Mouse (Mus musculus): Measurements from ENCODE around the gene Pygm.

Gene Pygm

DNA sequence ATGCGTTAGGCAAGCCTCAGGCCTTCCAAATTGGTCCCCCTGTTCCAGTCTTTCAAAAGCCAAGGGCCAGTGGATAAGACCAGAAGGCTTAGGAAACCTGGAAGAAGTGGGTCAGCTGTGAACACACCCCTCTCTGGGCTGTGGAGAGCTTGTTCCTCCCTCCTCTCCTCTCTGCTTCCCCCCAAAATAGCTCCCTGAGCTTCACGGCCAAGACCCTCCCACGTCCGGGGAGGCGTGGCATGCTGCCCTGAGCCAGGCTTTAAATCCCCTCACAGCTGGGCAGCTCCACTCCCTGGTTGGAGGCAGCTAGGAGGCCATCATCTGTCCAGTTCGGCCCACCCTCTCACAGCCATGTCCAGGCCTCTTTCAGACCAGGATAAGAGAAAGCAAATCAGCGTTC is at the start of gene Pygm:
Gene Pygm (plus strand): TSS at position 272 of the 400 bp plus-strand sequence.
- no peak for DNase-seq (ENCODE audit: low read depth, low spot score)

DNA sequence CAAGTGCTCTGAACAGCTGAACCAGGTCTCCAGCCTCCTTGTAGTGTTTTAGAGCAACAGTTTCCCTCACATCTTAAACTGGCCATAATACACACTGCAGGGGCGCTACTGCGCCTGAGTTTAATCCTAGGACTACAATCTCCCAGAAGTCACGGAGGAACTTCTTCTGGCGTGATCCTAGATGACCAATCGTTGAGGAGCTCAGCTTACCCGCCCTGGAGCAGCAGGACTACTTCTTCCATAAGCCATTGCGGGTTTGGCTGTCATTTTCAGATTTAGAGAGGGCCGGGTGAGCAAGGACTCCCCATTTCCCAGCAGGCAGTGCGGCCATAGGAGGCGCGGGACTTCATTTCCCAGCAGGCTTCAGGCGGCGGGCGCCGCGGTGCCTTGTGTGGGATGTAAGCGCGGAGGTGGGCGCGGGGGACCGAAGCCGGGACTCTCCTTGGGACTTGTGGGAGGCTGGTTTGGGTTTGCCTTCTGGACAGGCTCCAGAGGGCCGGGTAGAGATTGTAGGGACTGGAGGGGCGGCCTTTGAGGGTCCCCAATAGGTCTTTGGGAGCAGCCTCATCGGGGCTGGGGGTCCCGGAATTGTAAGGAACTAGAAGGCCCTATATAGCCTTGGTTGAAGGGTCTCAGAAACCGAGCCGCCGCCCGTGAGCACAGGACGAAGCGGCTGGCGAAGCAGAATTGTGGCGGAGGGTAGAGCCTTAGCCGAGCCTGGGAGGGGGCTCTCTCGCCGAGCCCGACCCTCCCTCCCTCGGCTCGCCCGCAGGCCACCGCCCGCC is 49.3 kb upstream of the Pygm start, which contains the start of gene Men1:
Gene Men1 (plus strand): TSS at position 307 of the 785 bp plus-strand sequence.
- DNase-seq (ENCODE audit: low read depth, low spot score): peak; percentile 99

DNA sequence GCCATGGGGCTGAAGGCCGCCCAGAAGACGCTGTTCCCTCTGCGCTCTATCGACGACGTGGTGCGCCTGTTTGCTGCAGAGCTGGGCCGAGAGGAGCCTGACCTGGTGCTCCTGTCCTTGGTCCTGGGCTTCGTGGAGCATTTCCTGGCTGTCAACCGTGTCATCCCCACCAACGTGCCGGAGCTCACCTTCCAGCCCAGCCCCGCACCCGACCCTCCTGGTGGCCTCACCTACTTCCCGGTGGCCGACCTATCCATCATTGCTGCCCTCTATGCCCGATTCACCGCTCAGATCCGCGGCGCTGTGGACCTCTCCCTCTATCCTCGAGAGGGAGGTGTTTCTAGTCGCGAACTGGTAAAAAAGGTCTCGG is 48.8 kb upstream of the Pygm start:
- DNase-seq (ENCODE audit: low read depth, low spot score): no peak

DNA sequence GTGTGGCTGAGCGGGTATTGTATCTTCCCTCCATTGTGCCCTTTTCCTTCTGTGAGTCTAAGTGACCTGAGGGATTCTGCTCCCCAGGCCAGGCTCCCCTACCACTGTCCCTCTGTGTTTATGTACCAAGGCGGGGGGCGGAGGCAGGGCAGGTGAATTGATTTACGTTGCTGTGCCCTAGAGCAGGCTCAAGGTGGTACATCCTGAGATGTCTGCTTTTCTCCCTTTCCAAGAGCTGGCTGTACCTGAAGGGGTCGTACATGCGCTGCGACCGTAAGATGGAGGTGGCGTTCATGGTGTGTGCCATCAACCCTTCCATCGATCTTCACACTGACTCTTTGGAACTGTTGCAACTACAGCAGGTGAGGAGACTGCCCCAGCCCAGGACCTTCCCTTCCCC is 47.3 kb upstream of the Pygm start:
- no peak for DNase-seq (ENCODE audit: low read depth, low spot score)

DNA sequence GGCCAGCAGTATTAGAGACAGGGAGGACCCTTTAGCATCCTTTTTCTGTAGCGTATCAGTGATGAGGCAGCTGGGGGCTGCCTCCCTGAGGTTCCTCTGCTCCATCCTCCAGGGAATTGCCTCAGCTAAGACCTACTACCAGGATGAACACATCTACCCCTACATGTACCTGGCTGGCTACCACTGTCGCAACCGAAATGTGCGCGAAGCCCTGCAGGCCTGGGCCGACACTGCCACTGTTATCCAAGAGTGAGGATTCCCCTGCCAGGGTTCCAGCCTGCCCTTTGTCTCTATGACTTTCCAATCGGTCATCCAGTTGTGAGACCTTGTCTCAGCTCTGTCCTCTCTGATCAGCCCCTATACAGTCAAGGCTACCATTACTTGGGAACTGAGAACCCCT is 46.0 kb upstream of the Pygm start:
- DNase-seq (ENCODE audit: low read depth, low spot score): no peak

DNA sequence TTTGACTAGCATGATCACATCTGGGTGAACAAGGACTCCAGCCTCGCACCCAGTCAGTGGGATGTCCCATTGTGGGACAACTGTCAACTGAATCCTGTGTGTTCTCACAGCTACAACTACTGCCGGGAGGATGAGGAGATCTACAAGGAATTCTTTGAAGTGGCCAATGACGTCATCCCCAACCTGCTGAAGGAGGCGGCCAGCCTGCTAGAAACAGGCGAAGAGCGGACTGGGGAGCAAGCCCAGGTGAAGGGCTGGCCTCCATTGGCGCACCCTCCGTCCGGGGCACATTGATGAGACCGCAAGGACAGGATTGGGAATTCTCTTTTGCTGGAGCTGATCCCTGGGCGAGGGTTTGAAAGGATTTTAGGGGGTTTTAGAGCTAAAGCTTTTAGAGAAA is 45.5 kb upstream of the Pygm start:
- no peak for DNase-seq (ENCODE audit: low read depth, low spot score)

DNA sequence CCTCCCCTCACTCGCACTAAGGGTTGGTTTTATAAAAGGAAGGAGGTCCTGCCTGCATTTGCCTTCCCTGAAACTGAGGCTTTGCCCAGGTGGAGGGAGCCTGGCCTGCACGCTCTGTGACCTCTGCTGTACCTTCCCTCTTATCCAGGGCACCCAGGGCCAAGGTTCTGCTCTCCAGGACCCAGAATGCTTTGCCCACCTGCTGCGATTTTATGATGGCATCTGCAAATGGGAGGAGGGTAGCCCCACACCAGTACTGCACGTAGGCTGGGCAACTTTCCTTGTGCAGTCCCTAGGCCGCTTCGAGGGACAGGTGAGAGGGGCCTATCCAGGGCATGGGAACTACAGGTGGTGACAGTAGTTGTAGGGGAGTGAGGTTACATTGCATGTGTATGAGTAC is 45.0 kb upstream of the Pygm start:
- DNase-seq (ENCODE audit: low read depth, low spot score): no peak

DNA sequence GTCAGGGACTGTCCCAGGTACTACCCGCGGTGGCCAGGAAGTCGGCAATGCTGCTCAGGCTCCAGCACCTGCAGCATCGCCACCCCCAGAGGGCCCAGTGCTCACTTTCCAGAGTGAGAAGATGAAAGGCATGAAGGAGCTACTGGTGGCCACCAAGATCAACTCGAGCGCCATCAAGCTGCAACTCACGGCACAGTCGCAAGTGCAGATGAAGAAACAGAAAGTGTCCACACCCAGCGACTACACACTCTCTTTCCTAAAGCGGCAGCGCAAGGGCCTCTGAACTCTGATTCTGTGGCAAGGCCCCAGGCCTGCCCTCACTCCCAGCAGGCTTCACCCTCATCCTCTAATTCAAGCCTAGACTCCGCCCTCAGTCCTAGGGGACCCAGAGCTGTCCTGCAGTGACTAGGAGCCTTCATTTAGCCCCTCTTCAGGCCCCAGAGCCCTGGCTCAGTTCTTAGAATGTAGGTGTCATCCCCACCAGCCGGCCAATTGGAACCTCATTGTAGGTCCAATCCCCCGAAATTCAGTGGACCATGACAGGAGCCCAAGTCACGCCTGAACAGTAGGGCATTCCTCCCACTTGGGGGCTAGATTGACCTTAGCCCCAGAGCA is 44.2 kb upstream of the Pygm start:
- peak; percentile 75 for DNase-seq (ENCODE audit: low read depth, low spot score)

DNA sequence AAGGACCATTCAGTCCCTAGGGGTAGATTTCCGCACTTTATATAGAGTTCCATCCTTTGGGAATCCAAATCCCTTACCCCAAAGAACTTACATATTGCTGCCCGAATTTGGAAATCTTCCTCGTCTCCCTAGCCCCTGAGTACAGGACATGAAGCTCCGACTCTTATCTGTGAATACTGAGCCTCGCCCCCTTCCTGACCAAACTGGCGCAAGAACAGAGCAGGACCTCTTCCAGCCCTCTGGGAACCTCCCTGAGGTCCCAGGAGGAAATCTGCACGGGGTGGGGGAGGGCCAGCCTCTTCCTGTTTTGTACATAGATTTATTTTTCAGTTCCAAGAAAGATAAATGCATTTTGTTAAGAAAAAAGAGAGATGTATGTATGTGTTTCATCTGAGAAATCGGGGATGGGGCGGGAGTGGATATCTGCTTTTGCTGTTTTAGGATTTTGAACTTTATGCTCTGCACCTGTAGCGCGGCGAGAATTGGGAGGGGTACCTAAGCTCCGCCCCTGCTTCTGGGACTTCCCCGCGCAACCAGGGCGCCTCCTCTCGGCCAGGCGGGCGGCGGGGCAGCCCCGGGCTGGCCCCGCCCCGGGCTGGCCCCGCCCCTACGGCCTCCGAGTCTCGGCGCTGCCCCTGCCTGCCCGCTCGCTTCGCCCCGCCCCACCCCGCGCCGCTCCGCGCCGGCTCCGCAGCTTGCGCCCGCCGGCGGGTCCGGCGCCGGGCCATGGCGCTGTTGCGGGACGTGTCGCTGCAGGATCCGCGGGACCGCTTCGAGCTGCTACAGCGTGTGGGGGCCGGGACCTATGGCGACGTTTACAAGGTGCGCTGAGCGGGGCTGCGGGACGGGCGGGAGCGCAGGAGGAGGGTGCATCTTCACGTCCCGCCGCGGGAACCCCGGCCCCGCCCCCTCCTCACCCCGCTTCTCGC is 43.4 kb upstream of the Pygm start, which contains the start of gene Map4k2:
Gene Map4k2 (plus strand): TSS at position 612 of the 929 bp plus-strand sequence.
- peak; percentile 71 for DNase-seq (ENCODE audit: low read depth, low spot score)

DNA sequence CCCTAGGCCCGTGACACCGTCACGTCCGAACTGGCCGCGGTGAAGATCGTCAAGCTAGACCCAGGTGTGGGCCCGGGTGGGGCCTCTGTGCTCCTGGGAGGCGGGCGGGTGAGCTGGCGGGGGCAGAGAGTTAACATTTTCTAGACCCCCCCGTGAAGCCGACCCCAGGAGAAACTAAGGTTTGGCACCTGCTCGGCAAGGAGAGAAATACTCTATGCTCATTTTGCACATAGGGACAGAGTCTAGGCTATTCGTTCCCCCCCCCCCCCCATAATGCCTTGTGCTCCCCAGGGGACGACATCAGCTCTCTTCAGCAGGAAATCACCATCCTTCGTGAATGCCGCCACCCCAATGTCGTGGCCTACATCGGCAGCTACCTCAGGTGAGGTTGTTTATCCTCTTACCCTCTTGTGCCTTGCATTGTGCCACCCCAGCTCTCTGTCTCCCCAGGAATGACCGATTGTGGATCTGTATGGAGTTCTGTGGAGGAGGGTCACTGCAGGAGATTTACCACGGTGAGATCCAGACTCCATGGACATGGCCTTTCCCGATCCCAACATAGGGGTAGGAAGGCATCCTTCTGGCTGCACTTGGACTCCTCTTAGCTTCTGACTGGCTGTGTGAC is 42.6 kb upstream of the Pygm start:
- DNase-seq (ENCODE audit: low read depth, low spot score): no peak

DNA sequence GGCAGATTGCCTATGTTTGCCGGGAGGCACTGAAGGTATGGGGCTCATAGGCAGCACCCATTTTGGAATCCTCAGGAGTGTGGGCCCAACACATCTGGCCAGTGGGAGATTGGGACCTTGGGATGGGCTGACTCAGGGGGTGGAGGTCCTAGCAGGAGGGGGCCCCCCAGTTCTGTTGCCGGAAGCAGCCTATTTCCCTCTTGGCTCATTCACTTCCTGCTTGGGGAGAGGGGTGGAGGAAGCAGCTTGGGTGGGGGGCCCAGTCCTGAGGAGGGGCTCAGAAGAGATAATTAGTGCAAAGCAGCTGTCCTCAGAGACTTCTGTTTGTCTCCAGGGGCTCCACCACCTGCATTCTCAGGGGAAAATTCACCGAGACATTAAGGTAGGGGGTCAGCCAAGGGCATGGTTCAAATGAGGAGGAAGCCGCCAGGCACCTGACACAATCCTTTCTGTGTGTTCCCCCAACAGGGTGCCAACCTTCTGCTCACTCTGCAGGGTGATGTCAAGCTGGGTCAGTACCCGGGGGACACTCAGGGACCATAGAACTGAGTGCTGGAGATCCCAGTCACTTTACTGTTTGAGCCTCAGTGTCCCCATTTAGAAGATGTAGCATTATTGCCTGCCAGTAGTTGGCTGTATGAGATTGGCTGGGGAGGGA is 41.8 kb upstream of the Pygm start:
- no peak for DNase-seq (ENCODE audit: low read depth, low spot score)

DNA sequence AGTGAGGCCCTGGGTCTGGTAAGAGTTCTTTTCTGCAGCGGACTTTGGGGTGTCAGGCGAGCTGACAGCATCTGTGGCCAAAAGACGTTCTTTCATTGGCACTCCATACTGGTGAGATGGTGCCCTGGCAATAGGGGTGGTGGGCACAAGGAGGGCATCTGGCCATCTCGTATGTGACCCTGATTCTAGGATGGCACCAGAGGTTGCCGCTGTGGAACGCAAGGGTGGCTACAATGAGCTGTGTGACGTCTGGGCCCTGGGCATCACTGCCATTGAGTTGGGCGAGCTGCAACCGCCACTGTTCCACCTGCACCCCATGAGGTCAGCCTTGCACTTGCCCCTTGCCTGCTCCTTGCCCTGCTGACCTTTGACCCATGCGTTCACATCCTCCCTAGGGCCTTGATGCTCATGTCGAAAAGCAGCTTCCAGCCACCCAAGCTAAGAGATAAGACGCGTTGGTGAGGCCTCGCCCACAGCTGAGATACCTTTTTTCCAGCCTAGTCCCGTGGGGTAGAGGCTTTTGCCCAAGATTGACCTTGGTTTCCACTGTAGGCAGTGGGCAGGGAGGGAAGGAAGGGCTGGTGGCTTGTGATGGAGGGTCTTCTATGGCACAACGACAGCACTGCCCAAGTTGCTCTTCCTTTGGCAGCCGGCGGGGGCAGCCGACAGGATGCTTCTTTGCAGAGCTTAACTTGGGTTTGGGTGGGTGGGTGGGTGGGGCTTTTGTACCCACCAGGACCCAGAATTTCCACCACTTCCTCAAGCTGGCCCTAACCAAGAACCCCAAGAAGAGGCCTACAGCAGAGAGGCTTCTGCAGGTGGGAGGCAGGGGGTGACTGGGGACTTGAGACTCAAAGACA is 40.9 kb upstream of the Pygm start:
- no peak for DNase-seq (ENCODE audit: low read depth, low spot score)

DNA sequence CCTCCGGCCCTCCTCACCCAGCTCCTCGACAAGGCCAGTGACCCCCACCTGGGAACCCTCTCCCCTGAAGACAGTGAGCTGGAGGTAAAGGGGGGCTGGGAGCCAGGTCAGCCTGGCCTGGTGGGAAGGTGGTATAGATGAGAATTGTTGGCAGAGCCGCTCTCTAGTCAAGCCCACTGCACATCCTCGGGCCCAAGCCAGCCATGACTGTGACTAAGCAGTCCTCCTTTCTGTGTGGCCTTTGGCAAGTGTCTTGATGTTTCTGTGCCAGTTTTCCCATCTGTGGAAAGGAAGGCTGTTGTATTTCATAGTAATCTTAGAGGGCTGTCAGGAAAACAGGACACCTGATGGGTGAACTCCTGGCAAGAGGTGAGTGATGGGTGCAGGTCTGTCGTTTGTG is 40.2 kb upstream of the Pygm start:
- no peak for DNase-seq (ENCODE audit: low read depth, low spot score)

DNA sequence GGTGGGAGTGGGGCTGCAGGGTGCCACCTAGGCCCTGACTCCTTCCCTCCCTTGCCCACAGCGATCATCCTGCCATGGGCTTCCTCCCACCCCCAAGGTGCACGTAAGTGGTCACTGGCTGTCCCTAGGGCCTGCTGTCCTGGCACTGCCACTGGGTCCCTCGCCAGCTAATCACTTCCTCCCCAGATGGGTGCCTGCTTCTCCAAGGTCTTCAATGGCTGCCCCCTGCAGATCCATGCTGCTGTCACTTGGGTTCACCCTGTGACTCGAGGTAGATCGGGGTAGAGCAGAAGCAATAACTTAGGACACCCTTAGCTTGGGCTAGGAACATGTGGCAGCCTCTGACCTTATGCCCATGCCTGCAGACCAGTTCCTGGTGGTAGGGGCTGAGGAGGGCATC is 38.2 kb upstream of the Pygm start:
- DNase-seq (ENCODE audit: low read depth, low spot score): no peak

DNA sequence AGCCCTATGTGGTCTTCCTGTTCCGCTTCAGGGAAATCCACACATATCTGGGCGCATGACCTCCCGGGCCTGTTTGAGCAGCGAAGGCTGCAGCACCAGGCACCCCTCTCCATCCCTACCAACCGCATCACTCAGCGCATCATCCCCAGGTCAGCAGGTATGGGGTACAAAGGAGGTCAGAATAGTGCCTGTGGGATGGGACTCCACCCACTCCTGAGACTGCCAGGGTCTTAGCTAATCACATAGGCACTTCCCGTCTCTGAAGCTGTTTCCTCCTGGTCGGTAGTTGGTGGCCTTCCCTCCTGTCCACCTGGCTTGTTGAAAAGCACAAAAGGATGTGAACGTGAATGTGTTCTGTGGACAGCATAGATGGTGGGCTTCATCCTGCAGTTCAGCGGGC is 37.5 kb upstream of the Pygm start:
- no peak for DNase-seq (ENCODE audit: low read depth, low spot score)

DNA sequence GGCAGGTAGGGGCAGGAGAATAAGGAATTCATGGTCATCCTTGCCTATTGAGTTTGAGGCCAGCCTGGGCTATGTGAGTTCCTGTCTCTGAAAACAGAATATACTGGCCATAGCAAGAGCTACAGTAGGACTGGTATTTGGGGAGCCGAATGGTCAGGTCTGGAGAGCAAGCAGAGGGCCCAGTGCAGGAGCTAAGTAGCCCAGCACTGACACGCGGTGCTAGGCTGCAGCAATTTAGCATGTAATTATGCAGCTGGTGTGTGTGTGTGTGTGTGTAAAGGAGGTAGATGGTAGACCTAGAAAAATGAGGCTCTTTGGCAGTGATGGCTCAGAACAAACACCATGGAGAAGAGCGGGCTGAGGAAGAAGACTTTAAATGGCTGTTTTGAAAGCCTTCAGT is 36.6 kb upstream of the Pygm start:
- DNase-seq (ENCODE audit: low read depth, low spot score): no peak

DNA sequence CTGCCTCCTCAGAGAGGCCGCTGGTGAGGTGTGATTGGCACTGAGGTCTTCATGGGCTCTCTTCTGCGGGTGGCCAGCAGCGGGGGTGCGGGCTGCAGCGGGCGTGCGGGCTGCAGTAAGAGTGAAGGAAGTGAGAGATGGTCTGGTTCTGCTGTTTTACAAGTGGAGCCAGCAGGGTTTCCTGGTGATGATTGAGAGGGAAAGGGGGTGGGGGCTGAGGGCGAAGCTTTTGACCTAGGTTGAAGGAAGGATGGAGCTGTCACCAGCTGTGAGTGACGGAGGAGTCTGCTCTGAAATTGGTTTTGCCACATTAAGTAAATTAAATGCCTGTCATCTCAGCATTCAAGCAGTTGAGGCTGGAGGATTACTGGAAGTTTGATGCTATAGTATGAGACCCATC is 35.5 kb upstream of the Pygm start:
- no peak for DNase-seq (ENCODE audit: low read depth, low spot score)

DNA sequence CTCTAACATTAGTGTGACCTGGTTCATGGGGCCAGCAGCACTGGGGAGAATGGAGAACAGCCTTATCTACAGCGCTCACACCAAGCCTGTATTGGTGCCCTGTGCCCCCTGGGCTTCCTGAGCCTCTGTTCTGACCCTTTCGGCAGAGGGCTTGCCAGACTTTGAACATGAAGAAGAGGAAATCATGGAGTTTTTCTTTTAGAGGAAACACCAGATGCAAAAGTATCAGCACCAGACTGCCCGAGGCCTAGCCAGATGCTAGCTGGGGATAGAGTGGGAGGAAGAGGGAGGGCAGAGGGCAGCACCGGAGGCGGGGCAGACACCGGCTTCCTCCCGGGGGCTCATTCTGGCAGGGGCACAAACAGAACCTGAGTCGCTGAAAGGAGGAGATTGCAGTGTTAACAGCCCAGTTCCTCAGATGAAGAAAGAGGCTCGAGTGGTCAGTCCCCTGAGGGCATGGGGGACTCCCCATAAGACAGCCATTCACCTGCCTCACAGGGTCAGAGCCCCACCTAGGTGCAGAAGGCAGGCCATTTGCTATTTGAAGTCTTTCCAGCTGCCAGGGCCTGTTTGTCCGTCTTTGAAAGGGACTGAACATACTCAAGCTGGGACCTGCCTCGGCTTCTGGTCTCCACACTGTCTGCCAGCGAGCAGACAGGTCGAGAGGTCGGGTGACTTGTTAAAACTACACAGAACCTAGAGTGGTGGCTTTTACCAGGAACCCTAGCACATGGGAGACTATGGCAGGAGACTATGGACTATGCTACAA is 34.8 kb upstream of the Pygm start:
- DNase-seq (ENCODE audit: low read depth, low spot score): no peak

DNA sequence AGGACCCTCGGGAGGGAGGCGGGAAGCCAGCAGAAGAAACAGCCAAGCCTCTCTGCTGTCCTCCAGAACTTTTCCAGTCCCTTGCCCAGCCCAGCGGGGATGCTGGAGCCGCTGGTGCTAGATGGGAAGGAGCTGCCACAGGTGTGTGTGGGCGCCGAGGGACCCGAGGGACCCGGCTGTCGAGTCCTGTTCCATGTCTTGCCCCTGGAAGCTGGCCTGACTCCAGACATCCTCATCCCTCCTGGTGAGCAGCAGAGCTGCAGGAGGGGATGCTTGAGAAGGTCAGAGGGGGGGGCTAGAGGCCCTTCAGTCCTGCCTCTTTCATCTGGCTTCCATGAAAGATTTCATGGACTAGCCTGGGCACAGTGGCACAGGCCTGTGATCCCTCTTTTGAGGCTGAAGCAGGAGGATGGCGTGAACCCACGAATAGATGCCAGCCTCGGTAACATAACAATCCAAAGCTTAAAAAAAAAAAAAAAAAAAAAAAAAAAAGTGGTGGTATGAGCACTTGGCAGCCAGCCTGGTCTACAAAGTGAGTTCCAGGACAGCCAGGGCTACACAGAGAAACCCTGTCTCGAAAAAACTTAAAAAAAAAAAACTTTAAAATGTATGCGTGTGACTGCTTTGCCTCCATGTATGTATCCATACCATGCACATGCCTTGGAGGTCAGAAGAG is 32.6 kb upstream of the Pygm start:
- no peak for DNase-seq (ENCODE audit: low read depth, low spot score)
